Mouse (Mus musculus) left cerebral cortex, adult 8-10 months (tissue): Measurements from ENCODE around the gene Ascc1. TPM values are rescaled to one million over a fixed set of nuclear protein-coding genes. Genes with fewer than 3 reads are reported as not detected.

Source experiments
- DNase-seq, 2 experiments: peaks; one replicate each; pipeline ENCODE4 v3.0.0; 2022; ENCODE audit warnings: low spot score in 2 of 2
- total RNA-seq, 4 experiments: library from RNA; stranded (reverse); gene quantifications; 2 replicates each; pipeline ENCODE4 v1.2.4; 2022

Ascc1 gene
- total RNA-seq, 4 experiments from 2014 or later, result 16.5 to 20.1 (median 17.6) TPM

GRCm38 (mm10) chr10:60077736-60078560 is 75.3 kb downstream of the Ascc1 start:
- DNase-seq, result no peak

GRCm38 (mm10) chr10:60078561-60078917 is 75.9 kb downstream of the Ascc1 start:
- peak in 1 of 2 experiments; percentile 45 for DNase-seq

- no peak for DNase-seq
Measured at GRCm38 (mm10) chr10:60080171-60080570, 77.6 kb downstream of the Ascc1 start.

GRCm38 (mm10) chr10:60080601-60080981 is 78.0 kb downstream of the Ascc1 start:
- DNase-seq, result no peak

GRCm38 (mm10) chr10:60080982-60081825 is 78.6 kb downstream of the Ascc1 start:
- DNase-seq, result no peak

- DNase-seq, result peak in 1 of 2 experiments; percentile 38
Measured at GRCm38 (mm10) chr10:60081905-60082304, 79.3 kb downstream of the Ascc1 start.

- DNase-seq, result no peak
Measured at GRCm38 (mm10) chr10:60084065-60084464, 81.5 kb downstream of the Ascc1 start.

GRCm38 (mm10) chr10:60092311-60092710 is 89.7 kb downstream of the Ascc1 start:
- no peak for DNase-seq

GRCm38 (mm10) chr10:60093751-60094150 is 91.1 kb downstream of the Ascc1 start:
- DNase-seq, result no peak

- no peak for DNase-seq
Measured at GRCm38 (mm10) chr10:60095558-60095957, 93.0 kb downstream of the Ascc1 start.

- no peak for DNase-seq
Measured at GRCm38 (mm10) chr10:60096302-60096701, 93.7 kb downstream of the Ascc1 start.

GRCm38 (mm10) chr10:60097146-60097545 is 94.5 kb downstream of the Ascc1 start:
- no peak for DNase-seq

- no peak for DNase-seq
Measured at GRCm38 (mm10) chr10:60097774-60098173, 95.2 kb downstream of the Ascc1 start.

- DNase-seq, result no peak
Measured at GRCm38 (mm10) chr10:60105391-60106145, 103.0 kb downstream of the Ascc1 start.

GRCm38 (mm10) chr10:60106146-60106530 is 103.5 kb downstream of the Ascc1 start, which contains the start of gene Spock2:
Spock2 (plus strand) TSS chr10:60106219.
- DNase-seq, result peak in 1 of 2 experiments; percentile 79

- no peak for DNase-seq
Measured at GRCm38 (mm10) chr10:60106531-60107186, 104.1 kb downstream of the Ascc1 start.

GRCm38 (mm10) chr10:60107448-60107847 is 104.8 kb downstream of the Ascc1 start:
- no peak for DNase-seq

GRCm38 (mm10) chr10:60108321-60109111 is 105.9 kb downstream of the Ascc1 start:
- DNase-seq, result no peak

- no peak for DNase-seq
Measured at GRCm38 (mm10) chr10:60109336-60109735, 106.7 kb downstream of the Ascc1 start.

GRCm38 (mm10) chr10:60109989-60110388 is 107.4 kb downstream of the Ascc1 start:
- no peak for DNase-seq
